Mouse (Mus musculus): ENCODE data around the gene Nol6.

DNA sequence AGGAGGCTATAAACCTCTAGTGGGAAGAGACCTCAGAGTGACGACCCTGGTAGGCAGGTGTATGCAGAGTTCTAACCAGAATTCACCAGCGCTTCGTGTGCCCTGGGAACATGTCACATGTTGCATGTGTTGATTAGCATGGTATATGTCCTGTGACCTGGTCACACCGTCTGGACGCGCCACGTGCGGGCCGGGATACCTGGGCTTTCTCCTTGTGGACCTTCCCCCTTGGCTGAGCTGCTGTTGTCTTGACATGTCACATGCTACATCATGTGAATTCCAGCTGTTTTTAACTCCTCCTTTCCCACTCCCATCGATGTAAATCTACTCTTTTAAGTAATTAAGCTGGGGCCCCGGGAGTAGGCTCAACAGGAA lies 25.7 kb downstream of the Nol6 start:
- TF ChIP-seq CTCF (IDR thresholded peaks at IDR 0.05; ENCODE audit: insufficient read depth, low read depth, low read length) (no peak), POLR2A (IDR thresholded peaks at IDR 0.05; ENCODE audit: insufficient read depth, low read depth, low read length) (no peak)

All from olfactory bulb, adult 2 months (tissue).